ENCODE assay signal across 8 mouse cellular contexts in the genomic region with DNA sequence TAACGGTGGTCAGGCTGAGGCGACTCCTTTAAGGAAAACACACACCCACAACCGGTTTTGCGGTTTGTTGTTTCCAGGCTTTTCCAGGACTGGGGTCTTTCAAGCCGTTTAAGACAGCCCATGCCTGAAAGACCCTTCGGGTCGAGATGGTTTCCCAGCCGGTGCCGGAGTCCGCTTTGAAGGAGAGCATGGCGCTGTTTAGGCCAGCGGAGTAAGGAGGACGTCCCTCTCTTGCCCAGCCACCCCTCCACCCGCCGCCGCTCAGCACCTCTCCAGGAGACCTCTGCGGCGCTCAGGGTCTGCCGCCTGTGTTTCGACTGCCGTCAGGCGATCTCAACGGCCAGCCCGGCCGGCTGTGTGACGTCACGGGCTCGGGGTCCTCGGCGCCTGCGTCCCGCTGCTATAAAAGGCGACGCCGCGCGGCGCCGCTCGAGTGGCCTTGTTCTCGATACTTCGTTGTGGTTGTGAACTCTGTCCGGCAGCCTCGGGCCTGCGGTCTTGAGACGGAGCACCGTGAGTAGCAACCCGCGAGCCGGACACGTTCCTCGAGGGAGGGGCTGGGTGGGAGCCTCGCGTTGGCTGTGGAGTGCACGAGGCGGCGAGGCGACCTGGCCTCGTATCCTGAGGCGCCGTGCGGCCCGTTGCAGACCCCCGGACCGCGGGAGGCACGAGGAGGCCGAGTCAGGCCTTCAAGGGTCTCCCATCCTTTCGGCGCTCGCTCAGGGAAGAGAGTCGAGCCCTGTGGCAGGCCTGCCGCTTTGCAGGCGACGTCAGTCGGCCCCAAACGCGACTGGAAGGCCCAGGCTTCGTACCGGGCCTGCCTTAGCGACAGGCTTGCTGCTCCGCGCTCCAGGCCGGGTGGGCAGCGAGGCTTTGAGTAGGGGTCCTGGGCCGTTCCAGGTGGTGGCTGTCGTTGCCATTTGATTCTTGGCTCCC. TPM values are rescaled to one million over a fixed set of nuclear protein-coding genes. Genes with fewer than 3 reads are reported as not detected.
DNase-seq lines count a peak whose midpoint lies in the region; ATAC-seq lines count a peak whose summit lies in the region.

A gene (plus strand): TSS at position 390 of the 936 bp plus-strand sequence.

- peak; percentile 81 for DNase-seq in MEL-GATA-1-ER (ENCODE audit: extremely low read depth, low read depth)
- peak; percentile 90 for DNase-seq in cerebellum, adult 9-10 months
- peak; percentile 71 to 90 for DNase-seq in frontal cortex, adult 2 months (ENCODE audit: extremely low spot score in 1 of 2, low spot score in 1 of 2)
- peak; percentile 94 for DNase-seq in hindbrain, embryonic 11.5 days (ENCODE audit: low spot score)
- peak; percentile 95 to 97 for DNase-seq in layer of hippocampus, postnatal 10 days (ENCODE audit: low spot score in 2 of 2)
- peak; percentile 94 for DNase-seq in lung, postnatal 10 days
- peak; percentile 93 for DNase-seq in ovary, postnatal 36 days (ENCODE audit: low spot score)
- DNase-seq in thymus, postnatal 25 days, result peak; percentile 94

- no peaks in the 10 kb centered on the region for H3K4me1 ChIP-seq in hindbrain, embryonic 11.5 days (replicated peaks; ENCODE audit: control insufficient read depth, insufficient read depth, low read length)

- no peaks in the 10 kb centered on the region for H3K9me3 ChIP-seq in hindbrain, embryonic 11.5 days (ENCODE audit: control insufficient read depth, low read length)

- H3K36me3 ChIP-seq in hindbrain, embryonic 11.5 days (ENCODE audit: control insufficient read depth, insufficient read depth, low read length), result no peaks in the 10 kb centered on the region

- H3K4me2 ChIP-seq in hindbrain, embryonic 11.5 days (replicated peaks; ENCODE audit: low read depth, low read length), result peak within 1 kb of the TSS; percentile 80

- H3K9ac ChIP-seq in hindbrain, embryonic 11.5 days (ENCODE audit: low read depth, low read length), result peak within 1 kb of the TSS; percentile 99

- H3K4me3 ChIP-seq in hindbrain, embryonic 11.5 days (ENCODE audit: low read depth, low read length), result peak within 1 kb of the TSS; percentile 100

- under 1% methylated on average over 87 of the region's 87 CpGs for WGBS in hindbrain, embryonic 11.5 days

- peak; percentile 92 for ATAC-seq in hindbrain, embryonic 11.5 days (ENCODE audit: low FRiP score)

- H3K27ac ChIP-seq in hindbrain, embryonic 11.5 days (ENCODE audit: low read depth, low read length), result peak within 1 kb of the TSS; percentile 98

- H3K27me3 ChIP-seq in hindbrain, embryonic 11.5 days (ENCODE audit: control insufficient read depth, insufficient read depth, low read length), result no peaks in the 10 kb centered on the region

RNA-seq across cellular contexts. Expression of the gene that starts here (rescaled TPM):
- polyA plus RNA-seq in frontal cortex, adult 2 months (2012; rRNA removed), result 335 and 372 TPM in 2 replicates
- 1,030 and 1,116 TPM in 2 replicates for polyA plus RNA-seq in hindbrain, embryonic 11.5 days (2014; fragmentation: Nextera tagmentation; extraction: Ambion mirVana)
- total RNA-seq in layer of hippocampus, postnatal 10 days (2021), result 100 to 1,000 TPM; 464 to 465 TPM

Comparison
In these comparisons a context has a peak if more than half of its experiments do, and no peak if none do; other contexts are left out.
1. Peak in every context shown above with its lines: DNase-seq, ATAC-seq, H3K4me3 ChIP-seq and H3K27ac ChIP-seq.